Mouse (Mus musculus): ENCODE data around the gene Aloxe3. TPM values are rescaled to one million over a fixed set of nuclear protein-coding genes. Genes with fewer than 3 reads are reported as not detected.

Gene Aloxe3
- polyA plus RNA-seq (2014; fragmentation: Nextera tagmentation; extraction: Ambion mirVana): 0.08 and 0.66 TPM in 2 replicates

- DNase-seq (ENCODE audit: low spot score): no peak
- H3K36me3 ChIP-seq (ENCODE audit: control insufficient read depth, insufficient read depth, low read length): no peaks in the 10 kb centered on the region
- ATAC-seq (ENCODE audit: insufficient read depth, low FRiP score, low TSS enrichment): no peak
- H3K27ac ChIP-seq (ENCODE audit: low read depth, low read length): peak within 1 kb of the TSS; percentile 35; the same call in 1 of the 2 replicates
- WGBS: 4% methylated on average over 3 of the region's 3 CpGs
- H3K4me3 ChIP-seq (ENCODE audit: low read depth, low read length): peak within 1 kb of the TSS; percentile 59
- H3K27me3 ChIP-seq (ENCODE audit: control insufficient read depth, insufficient read depth, low read length): peaks cover 8% of the 10 kb centered on the region
- peak within 1 kb of the TSS; percentile 53 for H3K9ac ChIP-seq (ENCODE audit: low read length)
- peak within 1 kb of the TSS; percentile 84 for H3K4me2 ChIP-seq (ENCODE audit: low read depth)
- peaks cover 10% of the 10 kb centered on the region for H3K4me1 ChIP-seq (ENCODE audit: control insufficient read depth, insufficient read depth, low read length)
- no peaks in the 10 kb centered on the region for H3K9me3 ChIP-seq (ENCODE audit: control insufficient read depth, low read length)
These were observed at the start of gene Aloxe3 for GRCm38 (mm10) chr11:69125852-69125918. Gene Aloxe3, plus strand, starts transcription at chr11:69125896.

DNA sequence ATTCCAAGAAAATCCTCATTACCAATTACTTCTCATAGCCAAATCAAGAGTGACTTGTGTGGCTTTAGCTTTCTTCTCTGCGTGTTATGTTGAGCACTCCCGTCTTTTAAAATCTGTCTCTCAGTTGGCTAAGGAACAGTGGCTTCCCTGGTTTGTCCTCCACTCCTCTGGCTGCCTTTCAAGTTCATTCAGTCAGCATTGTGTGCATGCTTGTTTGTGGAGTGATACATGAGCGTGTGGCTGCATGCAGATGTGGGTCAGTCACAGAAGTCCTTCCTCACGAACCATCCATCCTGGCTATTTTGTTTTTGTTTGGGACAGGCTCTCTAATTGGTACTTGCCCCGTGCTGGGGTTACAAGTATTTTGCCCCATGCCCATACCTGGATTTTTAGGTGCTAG, 49.1 kb upstream of the Aloxe3 start:
- H3K9ac ChIP-seq (ENCODE audit: low read length): no peak overlapping the region
- 76% methylated on average over 5 of the region's 5 CpGs for WGBS
- H3K4me1 ChIP-seq (ENCODE audit: control insufficient read depth, insufficient read depth, low read length): peaks cover 2% of the 10 kb centered on the region; the same call in 1 of the 2 replicates
- no peak for DNase-seq (ENCODE audit: low spot score)
- ATAC-seq (ENCODE audit: insufficient read depth, low FRiP score, low TSS enrichment): no peak
- no peak overlapping the region for H3K4me2 ChIP-seq (ENCODE audit: low read depth)
- no peaks in the 10 kb centered on the region for H3K36me3 ChIP-seq (ENCODE audit: control insufficient read depth, insufficient read depth, low read length)
- no peak overlapping the region for H3K27ac ChIP-seq (ENCODE audit: low read depth, low read length)
- H3K9me3 ChIP-seq (ENCODE audit: control insufficient read depth, low read length): no peaks in the 10 kb centered on the region
- H3K27me3 ChIP-seq (ENCODE audit: control insufficient read depth, insufficient read depth, low read length): no peaks in the 10 kb centered on the region
- H3K4me3 ChIP-seq (ENCODE audit: low read depth, low read length): no peak overlapping the region

DNA sequence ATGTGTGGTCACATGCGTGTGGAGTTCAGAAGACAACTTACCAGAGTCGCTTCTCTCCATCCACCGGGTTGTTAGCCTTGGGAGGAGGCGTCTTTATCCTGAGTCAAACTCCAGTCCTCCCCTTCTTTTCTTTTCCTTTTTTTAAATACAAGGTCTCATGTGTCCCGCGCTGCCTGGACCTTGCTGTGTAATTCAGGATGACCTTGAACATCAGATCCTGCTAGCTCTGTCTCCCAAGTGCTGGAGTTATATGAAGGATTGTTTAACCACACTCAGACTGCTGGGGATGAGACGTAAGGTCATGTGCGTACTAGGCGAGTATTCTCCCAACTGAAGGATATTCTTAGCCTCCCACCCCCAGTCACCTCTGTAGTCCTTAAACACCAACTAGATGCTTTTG, 48.4 kb upstream of the Aloxe3 start:
- WGBS: 92% methylated on average over 9 of the region's 9 CpGs
- Histone ChIP-seq H3K4me3 (ENCODE audit: low read depth, low read length) (no peak overlapping the region), H3K4me1 (ENCODE audit: control insufficient read depth, insufficient read depth, low read length) (peaks cover 2% of the 10 kb centered on the region; the same call in 1 of the 2 replicates), H3K27me3 (ENCODE audit: control insufficient read depth, insufficient read depth, low read length) (no peaks in the 10 kb centered on the region), H3K27ac (ENCODE audit: low read depth, low read length) (no peak overlapping the region), H3K9me3 (ENCODE audit: control insufficient read depth, low read length) (no peaks in the 10 kb centered on the region), H3K4me2 (ENCODE audit: low read depth) (no peak overlapping the region), H3K36me3 (ENCODE audit: control insufficient read depth, insufficient read depth, low read length) (no peaks in the 10 kb centered on the region), H3K9ac (ENCODE audit: low read length) (no peak overlapping the region)
- ATAC-seq (ENCODE audit: insufficient read depth, low FRiP score, low TSS enrichment) (no peak), DNase-seq (ENCODE audit: low spot score) (no peak)

DNA sequence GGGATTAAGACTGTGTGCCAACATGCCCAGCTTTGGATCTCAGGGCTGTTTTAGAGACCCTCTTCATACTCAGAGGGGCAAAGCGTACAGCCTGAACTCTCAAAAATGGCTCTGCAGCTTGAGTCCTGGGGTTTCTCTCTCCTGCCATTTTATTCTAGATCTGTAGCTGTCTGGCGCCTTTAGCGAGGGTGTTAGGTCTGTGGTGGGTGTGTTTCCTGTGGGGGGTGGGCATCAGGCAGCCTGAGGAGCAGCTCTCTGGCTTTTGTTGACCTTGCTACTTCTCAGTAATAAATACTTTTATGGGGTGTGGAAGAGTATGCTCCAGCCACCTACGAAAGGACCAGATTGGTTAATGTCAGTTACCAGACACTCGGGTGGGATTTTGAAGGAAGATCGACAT, 47.7 kb upstream of the Aloxe3 start:
- H3K27ac ChIP-seq (ENCODE audit: low read depth, low read length): no peak overlapping the region
- no peaks in the 10 kb centered on the region for H3K4me1 ChIP-seq (ENCODE audit: control insufficient read depth, insufficient read depth, low read length)
- 73% methylated on average over 6 of the region's 6 CpGs for WGBS
- DNase-seq (ENCODE audit: low spot score) (no peak), ATAC-seq (ENCODE audit: insufficient read depth, low FRiP score, low TSS enrichment) (no peak)
- H3K9ac ChIP-seq (ENCODE audit: low read length): no peak overlapping the region
- no peaks in the 10 kb centered on the region for H3K27me3 ChIP-seq (ENCODE audit: control insufficient read depth, insufficient read depth, low read length)
- no peak overlapping the region for H3K4me3 ChIP-seq (ENCODE audit: low read depth, low read length)
- H3K36me3 ChIP-seq (ENCODE audit: control insufficient read depth, insufficient read depth, low read length): no peaks in the 10 kb centered on the region
- H3K9me3 ChIP-seq (ENCODE audit: control insufficient read depth, low read length): no peaks in the 10 kb centered on the region
- H3K4me2 ChIP-seq (ENCODE audit: low read depth): no peak overlapping the region

GRCm38 (mm10) chr11:69078805-69079438, 46.8 kb upstream of the Aloxe3 start:
- DNase-seq (ENCODE audit: low spot score) (no peak), ATAC-seq (ENCODE audit: insufficient read depth, low FRiP score, low TSS enrichment) (no peak)
- Histone ChIP-seq H3K27me3 (ENCODE audit: control insufficient read depth, insufficient read depth, low read length) (no peaks in the 10 kb centered on the region), H3K4me3 (ENCODE audit: low read depth, low read length) (no peak overlapping the region), H3K4me2 (ENCODE audit: low read depth) (no peak overlapping the region), H3K4me1 (ENCODE audit: control insufficient read depth, insufficient read depth, low read length) (no peaks in the 10 kb centered on the region), H3K9me3 (ENCODE audit: control insufficient read depth, low read length) (no peaks in the 10 kb centered on the region), H3K36me3 (ENCODE audit: control insufficient read depth, insufficient read depth, low read length) (no peaks in the 10 kb centered on the region), H3K27ac (ENCODE audit: low read depth, low read length) (no peak overlapping the region), H3K9ac (ENCODE audit: low read length) (no peak overlapping the region)
- 66% methylated on average over 5 of the region's 5 CpGs for WGBS

DNA sequence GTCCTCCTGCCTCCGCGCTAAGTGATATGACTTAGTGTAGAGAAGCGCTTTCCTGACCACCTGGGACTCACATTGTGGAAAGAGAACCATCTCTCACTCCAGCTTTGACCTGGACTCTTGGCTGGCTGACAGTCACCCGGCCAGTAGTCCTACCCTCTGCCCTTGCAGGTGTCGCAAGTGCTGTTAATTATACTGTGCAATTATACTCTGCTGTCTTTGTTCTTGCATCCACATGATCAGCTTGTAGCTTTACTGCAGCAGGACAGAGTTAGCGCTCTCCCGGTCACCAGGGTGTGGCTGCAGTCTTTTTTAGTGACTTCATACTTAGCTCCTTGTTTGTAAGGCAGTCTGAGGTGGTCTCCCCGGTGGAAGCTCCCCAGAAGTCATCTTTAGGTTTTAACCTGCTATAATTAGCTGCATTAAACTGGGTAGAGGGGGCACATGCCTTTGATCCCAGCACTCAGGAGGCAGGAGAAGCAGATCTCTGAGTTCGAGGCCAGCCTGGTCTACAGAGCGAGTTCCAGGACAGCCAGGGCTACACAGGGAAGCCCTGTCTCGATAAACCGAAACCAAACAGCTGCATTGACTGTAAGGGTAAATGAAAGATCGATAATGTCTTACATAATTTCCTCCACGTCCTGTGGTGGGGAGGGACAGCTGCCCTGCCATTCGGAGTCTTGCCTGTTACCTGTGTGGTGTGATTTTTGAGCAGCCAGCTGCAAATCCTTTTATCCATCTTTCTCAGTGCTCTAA, 45.4 kb upstream of the Aloxe3 start:
- Histone ChIP-seq H3K27ac (ENCODE audit: low read depth, low read length) (no peak overlapping the region), H3K9me3 (ENCODE audit: control insufficient read depth, low read length) (no peaks in the 10 kb centered on the region), H3K9ac (ENCODE audit: low read length) (no peak overlapping the region), H3K36me3 (ENCODE audit: control insufficient read depth, insufficient read depth, low read length) (no peaks in the 10 kb centered on the region), H3K4me1 (ENCODE audit: control insufficient read depth, insufficient read depth, low read length) (no peaks in the 10 kb centered on the region), H3K27me3 (ENCODE audit: control insufficient read depth, insufficient read depth, low read length) (no peaks in the 10 kb centered on the region), H3K4me2 (ENCODE audit: low read depth) (no peak overlapping the region), H3K4me3 (ENCODE audit: low read depth, low read length) (no peak overlapping the region)
- WGBS: 78% methylated on average over 15 of the region's 15 CpGs
- ATAC-seq (ENCODE audit: insufficient read depth, low FRiP score, low TSS enrichment): no peak
- no peak for DNase-seq (ENCODE audit: low spot score)

GRCm38 (mm10) chr11:69080855-69081222, 44.9 kb upstream of the Aloxe3 start:
- no peaks in the 10 kb centered on the region for H3K4me1 ChIP-seq (ENCODE audit: control insufficient read depth, insufficient read depth, low read length)
- H3K27ac ChIP-seq (ENCODE audit: low read depth, low read length): no peak overlapping the region
- 83% methylated on average over 8 of the region's 8 CpGs for WGBS
- DNase-seq (ENCODE audit: low spot score) (no peak), ATAC-seq (ENCODE audit: insufficient read depth, low FRiP score, low TSS enrichment) (no peak)
- no peaks in the 10 kb centered on the region for H3K9me3 ChIP-seq (ENCODE audit: control insufficient read depth, low read length)
- H3K4me2 ChIP-seq (ENCODE audit: low read depth): no peak overlapping the region
- no peak overlapping the region for H3K9ac ChIP-seq (ENCODE audit: low read length)
- no peaks in the 10 kb centered on the region for H3K27me3 ChIP-seq (ENCODE audit: control insufficient read depth, insufficient read depth, low read length)
- H3K4me3 ChIP-seq (ENCODE audit: low read depth, low read length): no peak overlapping the region
- H3K36me3 ChIP-seq (ENCODE audit: control insufficient read depth, insufficient read depth, low read length): no peaks in the 10 kb centered on the region

- DNase-seq (ENCODE audit: low spot score) (no peak), ATAC-seq (ENCODE audit: insufficient read depth, low FRiP score, low TSS enrichment) (no peak)
- H3K4me3 ChIP-seq (ENCODE audit: low read depth, low read length): no peak overlapping the region
- no peaks in the 10 kb centered on the region for H3K27me3 ChIP-seq (ENCODE audit: control insufficient read depth, insufficient read depth, low read length)
- no peaks in the 10 kb centered on the region for H3K36me3 ChIP-seq (ENCODE audit: control insufficient read depth, insufficient read depth, low read length)
- H3K9ac ChIP-seq (ENCODE audit: low read length): no peak overlapping the region
- 81% methylated on average over 7 of the region's 7 CpGs for WGBS
- H3K27ac ChIP-seq (ENCODE audit: low read depth, low read length): no peak overlapping the region
- H3K4me1 ChIP-seq (ENCODE audit: control insufficient read depth, insufficient read depth, low read length): no peaks in the 10 kb centered on the region
- no peak overlapping the region for H3K4me2 ChIP-seq (ENCODE audit: low read depth)
- no peaks in the 10 kb centered on the region for H3K9me3 ChIP-seq (ENCODE audit: control insufficient read depth, low read length)
These were observed 44.1 kb upstream of the Aloxe3 start for GRCm38 (mm10) chr11:69081613-69082012.

GRCm38 (mm10) chr11:69085608-69086007, 40.1 kb upstream of the Aloxe3 start:
- Histone ChIP-seq H3K27ac (ENCODE audit: low read depth, low read length) (no peak overlapping the region), H3K9ac (ENCODE audit: low read length) (no peak overlapping the region), H3K4me2 (ENCODE audit: low read depth) (no peak overlapping the region), H3K27me3 (ENCODE audit: control insufficient read depth, insufficient read depth, low read length) (no peaks in the 10 kb centered on the region), H3K4me1 (ENCODE audit: control insufficient read depth, insufficient read depth, low read length) (peaks cover 10% of the 10 kb centered on the region), H3K36me3 (ENCODE audit: control insufficient read depth, insufficient read depth, low read length) (no peaks in the 10 kb centered on the region), H3K4me3 (ENCODE audit: low read depth, low read length) (no peak overlapping the region), H3K9me3 (ENCODE audit: control insufficient read depth, low read length) (no peaks in the 10 kb centered on the region)
- 69% methylated on average over 6 of the region's 6 CpGs for WGBS
- ATAC-seq (ENCODE audit: insufficient read depth, low FRiP score, low TSS enrichment) (no peak), DNase-seq (ENCODE audit: low spot score) (no peak)
